Mouse (Mus musculus) inflammation-experienced regulatory T-cells, adult 16 weeks (primary cell): ENCODE results near the gene Foxa1. TPM values are rescaled to one million over a fixed set of nuclear protein-coding genes. Genes with fewer than 3 reads are reported as not detected.

Source experiments
- polyA plus RNA-seq: library from polyadenylated mRNA; unstranded; fragments of 100-300 nt; shearing (Covaris generic); gene quantifications from one replicate; pipeline ENCODE4 v1.2.1, GENCODE M21; 2017

Gene Foxa1
- polyA plus RNA-seq: not detected

GRCm38 (mm10) chr12:57546415-57547201, at the start of gene Foxa1:
Gene Foxa1, minus strand, starts transcription at chr12:57546916.

GRCm38 (mm10) chr12:57563909-57564308, 17.2 kb upstream of the Foxa1 start, which contains the start of gene Ttc6:
Gene Ttc6, plus strand, starts transcription at chr12:57564113.

Other genes starting within 250 kb of the Foxa1 start
- not detected for gene Ttc6, start 17.2 kb upstream of the Foxa1 start, polyA plus RNA-seq